Mouse (Mus musculus) mouse trophoblast stem cell (cell line): ENCODE data around the gene Tha1.

ENCODE experiments used
- in situ Hi-C, 2 experiments: fragments of 300-500 bp; cut with MseI, MboI; formaldehyde crosslinking; loops; 2 replicates in 1 of 2; 3 replicates in 1 of 2; pipeline ENCODE4 v1.15.1; 2025

The Tha1 gene

GRCm38 (mm10) chr11:117826164-117826563 lies 47.1 kb downstream of the Tha1 start:
- in situ Hi-C loops: no loop called here

- in situ Hi-C loops: no loop called here
Observed at GRCm38 (mm10) chr11:117825333-117826101, 47.8 kb downstream of the Tha1 start, which contains the start of the genes Afmid and Tk1. Gene Afmid, plus strand, starts transcription at chr11:117825924. Gene Tk1, minus strand, starts transcription at chr11:117826092.

GRCm38 (mm10) chr11:117824060-117824969 lies 49.0 kb downstream of the Tha1 start:
- in situ Hi-C loops: no loop called here

GRCm38 (mm10) chr11:117823411-117823810 lies 49.9 kb downstream of the Tha1 start:
- in situ Hi-C loops: no loop called here

- in situ Hi-C loops: no loop called here
Observed at GRCm38 (mm10) chr11:117822728-117823241, 50.5 kb downstream of the Tha1 start.

- in situ Hi-C loops: no loop called here
Observed at GRCm38 (mm10) chr11:117821868-117822267, 51.4 kb downstream of the Tha1 start.

- in situ Hi-C loops: no loop called here
Observed at GRCm38 (mm10) chr11:117820173-117820572, 53.1 kb downstream of the Tha1 start.

GRCm38 (mm10) chr11:117819095-117819494 lies 54.2 kb downstream of the Tha1 start:
- in situ Hi-C loops: no loop called here
